Mouse (Mus musculus): ENCODE results near the gene Il4. TPM values are rescaled to one million over a fixed set of nuclear protein-coding genes. Genes with fewer than 3 reads are reported as not detected.
A peak's percentile ranks its signal among the peaks of the same experiment; 100 is the strongest.

Il4 gene
- polyA plus RNA-seq, 1 experiment from 2014 or later = 5.5 TPM

DNA sequence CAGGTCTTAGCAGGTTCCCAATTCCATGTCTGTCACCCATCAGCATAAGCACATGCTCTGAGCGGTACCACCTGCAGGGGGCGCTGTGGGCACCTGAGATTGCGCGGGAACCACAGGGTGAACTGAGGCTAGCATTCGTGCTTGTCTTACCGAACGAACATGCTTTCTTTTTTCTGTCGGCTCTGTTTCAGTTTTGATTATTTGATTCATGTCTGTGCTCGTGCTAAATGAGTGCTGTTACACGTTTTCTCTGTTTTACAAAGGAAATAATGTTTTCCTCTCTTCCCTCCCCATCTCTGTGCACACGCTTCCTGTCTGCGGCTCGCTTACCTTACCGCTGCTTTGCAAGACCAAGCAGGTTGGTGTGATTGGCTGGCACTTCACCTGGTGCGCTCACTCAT is 28.1 kb downstream of the Il4 start:
- no peak overlapping the region for H3K4me3 ChIP-seq (ENCODE audit: low read depth, low read length)
- H3K36me3 ChIP-seq (ENCODE audit: control insufficient read depth, insufficient read depth, low read length) = peaks cover 57% of the 10 kb centered on the region
- H3K9me3 ChIP-seq (replicated peaks; ENCODE audit: control insufficient read depth, low read length, poor library complexity, severe bottlenecking) = no peaks in the 10 kb centered on the region
- WGBS = 44% methylated on average over 15 of the region's 15 CpGs
- ATAC-seq = no peak
- H3K27me3 ChIP-seq (ENCODE audit: control insufficient read depth, insufficient read depth, low read depth, low read length) = no peaks in the 10 kb centered on the region
- H3K4me1 ChIP-seq (ENCODE audit: control insufficient read depth, insufficient read depth, low read length) = no peaks in the 10 kb centered on the region
- no peak overlapping the region for H3K4me2 ChIP-seq (ENCODE audit: low read length)
- H3K27ac ChIP-seq (ENCODE audit: low read length) = no peak overlapping the region
- no peak overlapping the region for H3K9ac ChIP-seq (ENCODE audit: low read depth, low read length)

DNA sequence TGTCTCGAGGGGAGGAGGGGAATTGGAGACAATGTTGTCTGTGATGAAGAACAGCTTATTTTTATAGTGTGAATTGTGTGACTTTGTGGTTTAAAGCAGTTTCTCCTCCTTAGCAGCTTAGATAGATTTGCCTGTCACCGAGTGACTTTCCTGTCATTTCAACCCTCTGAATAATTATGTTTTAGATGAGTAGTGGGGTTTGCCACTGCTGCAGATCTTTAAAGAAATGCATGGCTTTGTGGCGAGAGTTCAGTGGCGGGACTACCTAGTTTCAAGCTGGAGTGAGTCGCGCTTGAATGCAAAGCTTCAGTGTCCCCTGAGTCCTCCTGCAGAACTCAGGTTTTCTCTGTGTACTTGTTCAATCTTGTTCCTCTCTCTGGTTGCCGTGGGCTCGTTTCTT is 30.2 kb downstream of the Il4 start:
- Histone ChIP-seq H3K36me3 (ENCODE audit: control insufficient read depth, insufficient read depth, low read length) (peaks cover 49% of the 10 kb centered on the region), H3K4me1 (ENCODE audit: control insufficient read depth, insufficient read depth, low read length) (no peaks in the 10 kb centered on the region), H3K27me3 (ENCODE audit: control insufficient read depth, insufficient read depth, low read depth, low read length) (no peaks in the 10 kb centered on the region), H3K4me2 (ENCODE audit: low read length) (no peak overlapping the region), H3K9me3 (replicated peaks; ENCODE audit: control insufficient read depth, low read length, poor library complexity, severe bottlenecking) (no peaks in the 10 kb centered on the region), H3K9ac (ENCODE audit: low read depth, low read length) (no peak overlapping the region), H3K4me3 (ENCODE audit: low read depth, low read length) (no peak overlapping the region), H3K27ac (ENCODE audit: low read length) (no peak overlapping the region)
- no peak for ATAC-seq
- 81% methylated on average over 8 of the region's 8 CpGs for WGBS

DNA sequence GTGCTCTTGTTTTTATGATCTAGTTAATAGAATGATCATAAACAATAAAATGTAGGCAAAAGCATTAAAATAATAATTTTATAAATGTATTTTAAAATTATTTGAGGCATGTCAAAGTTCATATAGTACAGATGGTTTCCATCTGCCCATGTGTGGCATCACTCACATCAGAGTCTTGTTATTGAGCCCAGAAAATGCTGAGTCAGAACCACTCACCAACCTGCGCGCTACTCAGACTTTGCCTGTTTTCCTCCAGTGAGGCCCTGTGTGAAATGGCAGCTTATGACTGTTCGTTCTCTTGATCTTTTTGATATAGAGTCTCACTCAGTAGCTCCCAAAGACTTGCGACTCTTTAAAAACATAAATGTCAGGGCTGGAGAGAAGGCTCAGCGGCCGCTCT is 33.0 kb downstream of the Il4 start:
- no peak for ATAC-seq

DNA sequence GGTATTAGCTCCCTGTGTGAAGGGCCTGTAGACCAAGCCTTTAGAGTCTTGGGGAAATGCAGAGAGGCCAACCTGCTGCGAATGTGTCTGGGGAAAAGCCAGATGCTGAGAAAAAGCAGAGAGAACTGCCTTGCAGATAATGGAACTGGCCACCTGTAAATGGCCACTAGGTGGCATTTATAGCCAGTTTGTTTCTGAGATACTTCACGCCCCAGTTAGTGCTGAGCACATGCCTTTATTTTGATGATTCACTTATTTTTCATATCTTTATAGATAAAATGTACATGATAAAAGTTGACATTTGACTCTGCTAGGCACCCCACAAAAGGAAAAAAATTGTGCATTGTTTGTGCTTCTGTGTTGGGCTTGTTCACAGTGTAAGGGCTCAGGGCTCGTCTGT is 33.6 kb downstream of the Il4 start:
- ATAC-seq = no peak
- WGBS = 59% methylated on average over 3 of the region's 3 CpGs
- no peak overlapping the region for H3K9ac ChIP-seq (ENCODE audit: low read depth, low read length)

More for the DNA sequence above, 33.0 kb downstream of the Il4 start:
- Histone ChIP-seq H3K27ac (ENCODE audit: low read length) (no peak overlapping the region), H3K27me3 (ENCODE audit: control insufficient read depth, insufficient read depth, low read depth, low read length) (no peaks in the 10 kb centered on the region), H3K4me1 (ENCODE audit: control insufficient read depth, insufficient read depth, low read length) (no peaks in the 10 kb centered on the region), H3K36me3 (ENCODE audit: control insufficient read depth, insufficient read depth, low read length) (peaks cover 45% of the 10 kb centered on the region), H3K4me3 (ENCODE audit: low read depth, low read length) (no peak overlapping the region), H3K9me3 (replicated peaks; ENCODE audit: control insufficient read depth, low read length, poor library complexity, severe bottlenecking) (no peaks in the 10 kb centered on the region), H3K4me2 (ENCODE audit: low read length) (no peak overlapping the region), H3K9ac (ENCODE audit: low read depth, low read length) (no peak overlapping the region)
- 97% methylated on average over 6 of the region's 6 CpGs for WGBS

DNA sequence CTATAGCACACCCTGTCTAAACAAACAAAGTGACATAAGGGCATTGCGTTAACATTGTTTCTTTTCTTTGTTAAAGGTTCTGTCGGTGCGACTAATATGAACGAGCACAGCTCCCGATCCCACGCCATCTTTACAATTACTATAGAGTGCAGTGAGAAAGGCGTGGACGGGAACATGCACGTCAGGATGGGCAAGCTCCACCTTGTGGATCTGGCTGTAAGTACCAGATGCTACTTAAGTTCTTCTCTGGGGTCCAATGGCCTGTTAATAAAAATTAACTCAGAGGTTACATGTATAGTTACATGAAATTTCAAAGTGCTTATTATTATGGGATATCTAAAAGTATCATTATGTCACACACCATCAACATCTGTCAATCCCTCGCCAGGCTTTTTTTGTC is 35.3 kb downstream of the Il4 start:
- 68% methylated on average over 10 of the region's 10 CpGs for WGBS
- H3K9ac ChIP-seq (ENCODE audit: low read depth, low read length) = no peak overlapping the region

More for the DNA sequence above, 33.6 kb downstream of the Il4 start:
- Histone ChIP-seq H3K4me1 (ENCODE audit: control insufficient read depth, insufficient read depth, low read length) (no peaks in the 10 kb centered on the region), H3K9me3 (replicated peaks; ENCODE audit: control insufficient read depth, low read length, poor library complexity, severe bottlenecking) (no peaks in the 10 kb centered on the region), H3K27me3 (ENCODE audit: control insufficient read depth, insufficient read depth, low read depth, low read length) (no peaks in the 10 kb centered on the region), H3K4me3 (ENCODE audit: low read depth, low read length) (no peak overlapping the region), H3K36me3 (ENCODE audit: control insufficient read depth, insufficient read depth, low read length) (peaks cover 45% of the 10 kb centered on the region), H3K4me2 (ENCODE audit: low read length) (no peak overlapping the region), H3K27ac (ENCODE audit: low read length) (no peak overlapping the region)

DNA sequence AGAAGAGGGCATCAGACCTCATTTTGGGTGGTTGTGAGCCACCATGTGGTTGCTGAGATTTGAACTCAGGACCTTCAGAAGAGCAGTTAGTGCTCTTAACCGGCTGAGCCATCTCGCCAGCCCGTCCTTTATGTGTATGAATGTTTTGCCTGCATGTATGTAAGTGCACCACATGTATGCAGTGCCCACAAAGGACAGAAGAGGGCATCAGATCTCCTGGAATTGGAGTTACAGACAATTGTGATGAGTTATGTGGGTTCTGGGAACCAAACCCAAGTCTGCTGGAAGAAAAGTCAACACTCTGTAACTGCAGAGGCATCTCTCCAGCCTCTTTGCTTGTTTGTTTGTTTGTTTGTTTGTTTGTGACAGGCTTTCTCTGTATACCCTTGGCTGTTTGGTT is 37.9 kb downstream of the Il4 start:
- no peak overlapping the region for H3K9ac ChIP-seq (ENCODE audit: low read depth, low read length)
- H3K27me3 ChIP-seq (ENCODE audit: control insufficient read depth, insufficient read depth, low read depth, low read length) = no peaks in the 10 kb centered on the region
- no peak for ATAC-seq
- H3K9me3 ChIP-seq (replicated peaks; ENCODE audit: control insufficient read depth, low read length, poor library complexity, severe bottlenecking) = no peaks in the 10 kb centered on the region
- no peak overlapping the region for H3K4me2 ChIP-seq (ENCODE audit: low read length)
- WGBS = 99% methylated on average over 3 of the region's 3 CpGs
- no peak overlapping the region for H3K27ac ChIP-seq (ENCODE audit: low read length)
- H3K4me1 ChIP-seq (ENCODE audit: control insufficient read depth, insufficient read depth, low read length) = no peaks in the 10 kb centered on the region
- peaks cover 35% of the 10 kb centered on the region for H3K36me3 ChIP-seq (ENCODE audit: control insufficient read depth, insufficient read depth, low read length)
- H3K4me3 ChIP-seq (ENCODE audit: low read depth, low read length) = no peak overlapping the region

More for the DNA sequence above, 35.3 kb downstream of the Il4 start:
- Histone ChIP-seq H3K27ac (ENCODE audit: low read length) (no peak overlapping the region), H3K36me3 (ENCODE audit: control insufficient read depth, insufficient read depth, low read length) (peaks cover 45% of the 10 kb centered on the region), H3K9me3 (replicated peaks; ENCODE audit: control insufficient read depth, low read length, poor library complexity, severe bottlenecking) (no peaks in the 10 kb centered on the region), H3K4me3 (ENCODE audit: low read depth, low read length) (no peak overlapping the region), H3K27me3 (ENCODE audit: control insufficient read depth, insufficient read depth, low read depth, low read length) (no peaks in the 10 kb centered on the region), H3K4me1 (ENCODE audit: control insufficient read depth, insufficient read depth, low read length) (no peaks in the 10 kb centered on the region), H3K4me2 (ENCODE audit: low read length) (no peak overlapping the region)
- ATAC-seq = no peak

DNA sequence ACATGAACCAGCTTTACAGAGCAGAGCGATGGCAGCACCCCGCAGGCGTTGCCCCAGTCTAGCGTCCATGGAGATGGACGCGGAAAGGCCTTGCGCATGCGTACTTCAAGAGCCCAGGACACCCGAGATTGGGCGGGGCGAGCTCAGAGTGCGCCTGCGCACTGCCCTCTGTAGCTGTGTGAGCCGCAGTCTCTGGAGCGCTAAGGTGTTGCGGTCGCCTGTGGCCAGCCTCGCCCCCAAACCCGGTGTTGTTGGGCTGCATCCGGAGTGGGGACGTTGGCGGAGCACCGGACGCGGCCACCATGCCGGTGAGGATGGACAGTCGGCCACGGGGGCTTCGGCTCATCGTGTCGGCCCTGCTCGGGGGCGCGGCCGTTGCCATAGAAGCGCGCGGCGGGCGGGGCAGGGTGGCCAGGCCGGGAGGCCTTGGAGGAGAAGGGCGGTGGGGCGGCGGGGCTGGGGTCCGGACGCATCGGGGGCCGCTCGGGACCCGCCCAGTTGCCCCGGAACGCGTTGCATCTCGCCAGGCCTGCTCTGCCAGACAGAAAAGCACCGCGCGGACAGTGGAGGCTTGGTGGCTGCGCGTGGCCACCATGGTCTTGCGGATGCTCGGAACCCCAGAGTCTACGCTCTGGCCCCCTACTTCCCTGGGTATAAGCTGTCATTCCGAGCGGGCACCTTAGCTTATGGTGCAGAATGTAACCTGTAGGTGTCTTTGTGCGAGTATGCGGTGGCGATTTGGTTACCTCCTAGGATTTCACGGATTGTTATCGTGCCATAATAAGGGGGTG is 51.0 kb downstream of the Il4 start, which contains the start of gene Kif3a:
Kif3a (plus strand) TSS at position 156 of the 791 bp plus-strand sequence.
- peak within 1 kb of the TSS; percentile 82 for H3K4me3 ChIP-seq (ENCODE audit: low read depth, low read length)
- no peaks in the 10 kb centered on the region for H3K27me3 ChIP-seq (ENCODE audit: control insufficient read depth, insufficient read depth, low read depth, low read length)
- H3K27ac ChIP-seq (ENCODE audit: low read length) = peak within 1 kb of the TSS; percentile 92
- H3K9ac ChIP-seq (ENCODE audit: low read depth, low read length) = peak within 1 kb of the TSS; percentile 93
- peaks cover 5% of the 10 kb centered on the region; the same call in 1 of the 2 replicates for H3K36me3 ChIP-seq (ENCODE audit: control insufficient read depth, insufficient read depth, low read length)
- peaks cover 20% of the 10 kb centered on the region for H3K4me1 ChIP-seq (ENCODE audit: control insufficient read depth, insufficient read depth, low read length)
- peak within 1 kb of the TSS; percentile 69 for H3K4me2 ChIP-seq (ENCODE audit: low read length)
- 1% methylated on average over 56 of the region's 69 CpGs for WGBS
- peaks cover 3% of the 10 kb centered on the region; the same call in 1 of the 2 replicates for H3K9me3 ChIP-seq (replicated peaks; ENCODE audit: control insufficient read depth, low read length, poor library complexity, severe bottlenecking)
- ATAC-seq = peak; percentile 96

DNA sequence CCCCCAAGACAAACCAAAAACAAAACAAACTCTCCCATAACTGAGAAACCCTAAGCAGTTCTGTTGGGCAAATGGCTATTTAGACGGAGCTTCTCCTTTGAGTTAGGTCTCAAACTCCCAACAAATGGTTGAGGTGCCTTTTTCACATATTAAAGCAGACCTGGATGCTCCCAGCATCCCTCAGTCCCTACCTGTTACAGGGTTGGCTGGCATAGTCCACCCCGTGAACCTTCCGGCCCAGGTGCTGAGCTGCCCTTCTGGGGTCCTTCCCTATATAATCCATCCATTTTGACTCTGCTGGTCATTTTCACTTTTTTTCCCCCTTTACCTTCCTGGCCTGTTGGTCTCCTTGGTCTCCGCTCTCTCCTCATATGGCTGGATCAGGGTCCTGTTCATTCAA is 51.8 kb downstream of the Il4 start:
- peaks cover 3% of the 10 kb centered on the region; the same call in 1 of the 2 replicates for H3K9me3 ChIP-seq (replicated peaks; ENCODE audit: control insufficient read depth, low read length, poor library complexity, severe bottlenecking)
- peak overlapping the region; percentile 92 for H3K27ac ChIP-seq (ENCODE audit: low read length)
- peak overlapping the region; percentile 82 for H3K4me3 ChIP-seq (ENCODE audit: low read depth, low read length)
- peak overlapping the region; percentile 93 for H3K9ac ChIP-seq (ENCODE audit: low read depth, low read length)
- H3K36me3 ChIP-seq (ENCODE audit: control insufficient read depth, insufficient read depth, low read length) = peaks cover 5% of the 10 kb centered on the region; the same call in 1 of the 2 replicates
- WGBS = 93% methylated on average over 4 of the region's 4 CpGs
- ATAC-seq = no peak; the same call in 1 of the 2 replicates
- H3K27me3 ChIP-seq (ENCODE audit: control insufficient read depth, insufficient read depth, low read depth, low read length) = no peaks in the 10 kb centered on the region
- peaks cover 20% of the 10 kb centered on the region for H3K4me1 ChIP-seq (ENCODE audit: control insufficient read depth, insufficient read depth, low read length)
- H3K4me2 ChIP-seq (ENCODE audit: low read length) = peak overlapping the region; percentile 60

DNA sequence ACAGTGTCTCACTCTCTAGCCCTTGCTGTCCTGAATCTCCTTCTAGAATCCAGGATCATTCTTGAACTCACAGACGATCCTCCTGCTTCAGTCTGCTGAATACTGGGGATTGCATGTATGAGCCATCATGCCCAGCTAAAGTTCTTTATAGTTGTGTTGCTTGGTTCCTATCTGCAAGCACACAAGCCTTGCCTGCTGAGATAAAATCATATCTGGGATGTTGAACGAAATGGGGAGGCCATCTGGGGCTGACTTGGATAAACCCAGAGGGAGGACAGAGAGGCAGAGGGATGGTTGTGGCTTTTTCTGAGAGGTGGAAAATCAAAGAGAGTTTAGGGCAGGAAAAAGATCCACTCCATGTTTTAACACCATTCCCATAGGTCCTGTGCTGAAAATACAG is 56.5 kb downstream of the Il4 start:
- H3K4me2 ChIP-seq (ENCODE audit: low read length) = no peak overlapping the region
- 84% methylated on average over 2 of the region's 2 CpGs for WGBS
- H3K36me3 ChIP-seq (ENCODE audit: control insufficient read depth, insufficient read depth, low read length) = no peaks in the 10 kb centered on the region
- H3K9ac ChIP-seq (ENCODE audit: low read depth, low read length) = no peak overlapping the region
- H3K4me1 ChIP-seq (ENCODE audit: control insufficient read depth, insufficient read depth, low read length) = peaks cover 3% of the 10 kb centered on the region; the same call in 1 of the 2 replicates
- ATAC-seq = no peak
- no peaks in the 10 kb centered on the region for H3K27me3 ChIP-seq (ENCODE audit: control insufficient read depth, insufficient read depth, low read depth, low read length)
- no peak overlapping the region for H3K27ac ChIP-seq (ENCODE audit: low read length)
- peaks cover 3% of the 10 kb centered on the region; the same call in 1 of the 2 replicates for H3K9me3 ChIP-seq (replicated peaks; ENCODE audit: control insufficient read depth, low read length, poor library complexity, severe bottlenecking)
- H3K4me3 ChIP-seq (ENCODE audit: low read depth, low read length) = no peak overlapping the region
